Mouse (Mus musculus): ENCODE results near the gene Aldh3a1. TPM values are rescaled to one million over a fixed set of nuclear protein-coding genes. Genes with fewer than 3 reads are reported as not detected.

Aldh3a1 gene
- polyA plus RNA-seq, 1 experiment from 2014 or later: not detected

Other genes starting within 250 kb of the Aldh3a1 start
- 3.4 and 4.0 TPM in 2 replicates for gene Kcnj12, start 185.0 kb upstream of the Aldh3a1 start, polyA plus RNA-seq (2014; fragmentation: Nextera tagmentation; extraction: Ambion mirVana)
- 0.80 and 1.6 TPM in 2 replicates for gene Tnfrsf13b, start 80.8 kb upstream of the Aldh3a1 start, polyA plus RNA-seq (2014; fragmentation: Nextera tagmentation; extraction: Ambion mirVana)
- gene Usp22, start 32.5 kb upstream of the Aldh3a1 start, polyA plus RNA-seq (2014; fragmentation: Nextera tagmentation; extraction: Ambion mirVana): 331 and 356 TPM in 2 replicates
- gene Aldh3a2, start 59.9 kb downstream of the Aldh3a1 start, polyA plus RNA-seq (2014; fragmentation: Nextera tagmentation; extraction: Ambion mirVana): 21.4 and 23.4 TPM in 2 replicates
- gene Slc47a2, start 135.3 kb downstream of the Aldh3a1 start, polyA plus RNA-seq (2014; fragmentation: Nextera tagmentation; extraction: Ambion mirVana): not detected in 2 replicates
- 0.08 TPM in 1 of 2 replicates, not detected in the other for gene Slc47a1, start 170.8 kb downstream of the Aldh3a1 start, polyA plus RNA-seq (2014; fragmentation: Nextera tagmentation; extraction: Ambion mirVana)
- gene Rnf112, start 246.6 kb downstream of the Aldh3a1 start, polyA plus RNA-seq (2014; fragmentation: Nextera tagmentation; extraction: Ambion mirVana): 1.4 and 1.5 TPM in 2 replicates